Mouse (Mus musculus) spleen, adult 2 months (tissue): Measurements from ENCODE around the gene Cacna1c.

Source experiments
- CTCF ChIP-seq: fragments of 200-500 bp; IDR thresholded peaks from 2 replicates; pipeline ENCODE4 v1.5.1; 2011; ENCODE audit warnings: mild to moderate bottlenecking, inconsistent platforms; ENCODE audit not compliant: insufficient read depth, insufficient read length, insufficient replicate concordance; ENCODE audit errors: extremely low read depth
- POLR2A ChIP-seq: fragments of 200-500 bp; IDR thresholded peaks from 2 replicates; pipeline ENCODE4 v1.6.1; 2011; ENCODE audit warnings: low read depth, low read length, inconsistent platforms

DNA sequence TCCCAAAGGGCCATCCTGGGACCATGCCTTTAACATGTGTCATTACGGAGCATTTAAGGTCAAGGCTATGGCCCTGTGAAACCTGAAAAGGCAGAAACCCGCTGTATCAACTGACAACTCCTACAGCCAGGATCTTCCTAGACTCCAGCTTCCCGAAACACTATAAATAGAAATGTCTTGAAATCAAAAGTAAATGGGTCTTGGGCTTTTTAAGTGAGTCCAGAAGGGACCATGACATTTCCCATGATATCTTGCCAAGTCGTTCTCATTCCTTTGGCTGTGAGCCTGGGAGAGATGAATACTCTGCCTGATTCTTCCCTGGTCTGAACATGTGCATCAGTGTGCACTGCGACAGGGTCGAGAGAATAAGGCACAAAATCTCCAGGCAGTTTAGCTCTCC is 158.4 kb downstream of the Cacna1c start:
- no peak for TF ChIP-seq POLR2A
- TF ChIP-seq CTCF = no peak
